Mouse (Mus musculus) kidney, postnatal 0 days (tissue): ENCODE data around the gene Ccdc130. TPM values are rescaled to one million over a fixed set of nuclear protein-coding genes. Genes with fewer than 3 reads are reported as not detected.
A peak's percentile ranks its signal among the peaks of the same experiment; 100 is the strongest.

Source experiments
- ATAC-seq: fragments of 200-750 bp; cut with Nextera tagmentation; replicated peaks from 2 replicates; pipeline ENCODE4 v1.8.0; 2017; ENCODE audit warnings: low read depth, moderate number of reproducible peaks, moderate TSS enrichment, moderate library complexity; ENCODE audit not compliant: low FRiP score
- DNase-seq: peaks from one replicate; pipeline ENCODE4 v3.0.0-alpha.2; 2016; ENCODE audit warnings: low spot score
- H3K27ac ChIP-seq: fragments of 300-500 bp; sonication (generic); 2 replicates; pipeline ENCODE4 v1.5.1; 2014; ENCODE audit warnings: mild to moderate bottlenecking
- H3K27me3 ChIP-seq: fragments of 300-500 bp; sonication (generic); 2 replicates; pipeline ENCODE4 v1.6.1; 2014; ENCODE audit warnings: low read length, mixed read lengths; ENCODE audit not compliant: insufficient read depth
- H3K36me3 ChIP-seq: fragments of 300-500 bp; sonication (generic); 2 replicates; pipeline ENCODE4 v1.6.1; 2014; ENCODE audit warnings: low read length, mixed read lengths; ENCODE audit not compliant: insufficient read depth
- H3K4me1 ChIP-seq: fragments of 300-500 bp; sonication (generic); replicated peaks from 2 replicates; pipeline ENCODE4 v1.6.1; 2014; ENCODE audit warnings: antibody characterized with exemption, low read length, mixed read lengths; ENCODE audit not compliant: insufficient read depth
- H3K4me2 ChIP-seq: fragments of 300-500 bp; sonication (generic); 2 replicates; pipeline ENCODE4 v1.6.1; 2014; ENCODE audit warnings: mild to moderate bottlenecking, low read length, moderate library complexity, mixed read lengths
- H3K4me3 ChIP-seq: fragments of 300-500 bp; sonication (generic); replicated peaks from 2 replicates; pipeline ENCODE4 v1.5.1; 2014; ENCODE audit warnings: low read depth, low read length
- H3K9ac ChIP-seq: fragments of 300-500 bp; sonication (generic); 2 replicates; pipeline ENCODE4 v1.6.1; 2014; ENCODE audit warnings: low read depth, low read length
- H3K9me3 ChIP-seq: fragments of 300-500 bp; sonication (generic); replicated peaks from 2 replicates; pipeline ENCODE4 v1.6.1; 2016; ENCODE audit warnings: low read length, inconsistent platforms, mixed read lengths
- CTCF ChIP-seq: IDR thresholded peaks from 2 replicates; pipeline ENCODE4 v1.5.1; 2016; ENCODE audit warnings: antibody characterized with exemption, low read depth, mild to moderate bottlenecking, moderate library complexity
- WGBS: fragments of 180-500 bp; shearing (Covaris S2); extraction: QIAGEN DNeasy Blood & Tissue Kit; methylation state at CpG from one replicate; pipeline ENCODE4 v1.1.7; 2014; 5-methylcytosine and 5-hydroxymethylcytosine counted together
- polyA plus RNA-seq: library from polyadenylated mRNA; unstranded; fragments of >200 nt; fragmentation: Nextera tagmentation; extraction: Ambion mirVana; gene quantifications from 2 replicates; pipeline ENCODE4 v1.2.1, GENCODE M21; 2015

Gene Ccdc130
- polyA plus RNA-seq, 1 experiment from 2014 or later: 20.2 TPM

DNA sequence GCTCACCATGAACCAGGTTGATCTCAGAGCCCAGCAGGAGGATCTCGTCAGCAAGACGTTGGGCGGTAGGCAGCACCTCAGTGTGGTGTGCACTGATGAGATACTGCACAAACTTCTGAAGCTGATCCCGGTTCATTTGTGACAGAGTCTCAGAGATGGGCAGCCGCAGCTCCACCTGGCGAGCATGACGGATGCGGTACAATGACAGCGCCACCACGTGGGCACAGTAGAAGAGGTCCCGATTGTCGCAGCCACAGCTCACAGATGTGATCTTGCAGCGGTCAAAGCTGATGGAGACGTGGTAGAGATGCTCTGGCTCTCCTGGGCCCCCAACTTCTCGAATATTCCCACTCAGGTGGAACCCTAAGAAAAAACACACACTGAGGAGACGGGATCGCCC lies 39.4 kb downstream of the Ccdc130 start:
- peak; percentile 45 for TF ChIP-seq CTCF
- H3K4me3 ChIP-seq: no peak overlapping the region
- no peaks in the 10 kb centered on the region for H3K9me3 ChIP-seq
- H3K36me3 ChIP-seq: peaks cover 49% of the 10 kb centered on the region
- no peak for ATAC-seq
- peaks cover 2% of the 10 kb centered on the region; the same call in 1 of the 2 replicates for H3K4me1 ChIP-seq
- no peaks in the 10 kb centered on the region for H3K27me3 ChIP-seq
- no peak overlapping the region for H3K27ac ChIP-seq
- H3K4me2 ChIP-seq: no peak overlapping the region
- WGBS: 77% methylated on average over 17 of the region's 17 CpGs
- no peak for DNase-seq
- H3K9ac ChIP-seq: no peak overlapping the region

DNA sequence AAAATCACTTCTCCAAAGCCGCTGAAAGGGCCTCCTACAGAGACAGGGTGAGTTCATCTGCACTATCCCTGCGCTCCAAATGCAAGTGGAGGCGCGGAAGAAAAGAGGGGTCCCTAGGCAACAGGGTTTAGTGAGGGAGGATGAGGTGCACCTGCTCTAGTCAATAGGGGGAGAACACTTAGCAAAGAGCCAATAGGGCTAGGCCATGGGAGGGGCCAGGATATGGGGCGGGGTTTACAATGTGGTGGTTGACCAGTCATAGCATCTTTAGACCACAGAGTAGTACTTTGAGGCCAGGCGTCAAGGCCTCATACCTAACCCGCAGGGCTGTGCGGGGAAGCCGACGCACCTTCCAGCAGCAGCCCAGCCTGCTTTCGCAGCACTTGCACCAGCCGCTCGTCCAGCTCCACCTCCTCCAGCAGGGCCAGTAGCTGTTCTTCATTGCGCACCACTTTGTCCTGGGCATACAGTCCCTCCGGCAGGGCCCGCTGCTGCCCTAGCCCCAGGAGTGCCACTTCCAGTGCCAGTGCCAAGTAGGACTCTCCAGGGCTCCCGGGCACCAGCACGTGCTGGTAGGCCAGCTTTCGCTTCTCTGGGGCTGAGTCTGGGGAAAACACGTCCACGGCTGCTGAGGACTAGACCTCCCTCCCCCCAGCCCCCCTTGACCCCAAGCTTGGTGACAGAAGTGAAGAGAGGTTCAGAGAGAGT lies 46.7 kb downstream of the Ccdc130 start:
- no peak overlapping the region for H3K4me3 ChIP-seq
- no peaks in the 10 kb centered on the region for H3K4me1 ChIP-seq
- peaks cover 74% of the 10 kb centered on the region for H3K36me3 ChIP-seq
- DNase-seq (no peak), ATAC-seq (no peak)
- 86% methylated on average over 20 of the region's 21 CpGs for WGBS
- no peaks in the 10 kb centered on the region for H3K27me3 ChIP-seq
- no peak overlapping the region for H3K9ac ChIP-seq
- H3K9me3 ChIP-seq: no peaks in the 10 kb centered on the region
- no peak overlapping the region for H3K27ac ChIP-seq
- no peak for TF ChIP-seq CTCF
- no peak overlapping the region for H3K4me2 ChIP-seq

DNA sequence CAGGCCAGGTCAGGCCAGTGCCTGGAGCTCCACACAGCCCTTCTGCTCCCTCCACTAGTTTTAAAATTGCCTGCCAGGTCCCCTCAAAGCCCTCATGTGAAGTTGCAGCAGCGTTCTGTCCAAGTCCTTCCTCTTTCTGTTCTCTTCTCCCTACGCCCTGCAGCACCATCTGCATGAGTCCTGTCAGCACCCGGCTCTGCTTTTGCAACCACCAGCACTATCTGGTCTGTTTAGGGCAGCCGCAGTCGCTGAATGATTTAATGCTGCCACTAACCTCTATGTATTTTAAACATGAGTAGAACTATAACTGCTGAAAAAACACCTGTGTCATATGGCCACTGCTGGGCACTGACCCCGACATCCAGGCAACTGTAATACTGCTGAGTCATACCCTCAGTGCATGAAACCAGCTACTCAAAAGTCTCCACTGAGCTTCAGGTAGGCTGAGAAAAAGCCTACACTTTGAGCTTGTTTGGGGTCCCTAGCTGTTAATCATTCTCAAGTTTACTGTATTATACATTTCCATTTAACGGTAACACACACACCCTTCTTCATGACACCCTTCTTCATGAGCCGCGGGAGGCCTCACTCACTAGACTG lies 47.5 kb downstream of the Ccdc130 start:
- no peak overlapping the region for H3K4me2 ChIP-seq
- H3K4me3 ChIP-seq: no peak overlapping the region
- no peak overlapping the region for H3K9ac ChIP-seq
- H3K9me3 ChIP-seq: no peaks in the 10 kb centered on the region
- 89% methylated on average over 9 of the region's 9 CpGs for WGBS
- no peaks in the 10 kb centered on the region for H3K27me3 ChIP-seq
- H3K27ac ChIP-seq: no peak overlapping the region
- no peak for DNase-seq
- TF ChIP-seq CTCF: no peak
- peaks cover 73% of the 10 kb centered on the region for H3K36me3 ChIP-seq
- H3K4me1 ChIP-seq: no peaks in the 10 kb centered on the region
- no peak for ATAC-seq

DNA sequence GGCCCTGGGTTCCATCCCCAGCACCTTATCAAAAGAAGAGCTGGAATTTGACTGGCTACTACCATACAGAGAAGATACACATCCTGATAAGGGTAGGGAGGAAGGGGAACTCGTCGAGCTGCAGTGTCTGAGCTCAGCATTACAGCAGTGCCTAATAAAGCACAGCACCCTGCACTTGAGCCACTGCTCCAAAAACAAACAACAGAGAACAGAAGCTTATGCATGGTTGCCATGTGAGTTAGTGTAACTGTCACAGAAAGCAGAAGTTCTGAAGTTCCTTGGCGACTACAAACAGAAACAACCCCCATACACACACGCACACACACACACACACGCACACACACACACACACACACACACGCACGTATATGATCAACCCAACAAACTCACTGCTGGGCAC lies 50.1 kb downstream of the Ccdc130 start:
- ATAC-seq (no peak), DNase-seq (no peak)
- H3K4me3 ChIP-seq: no peak overlapping the region
- no peak overlapping the region for H3K4me2 ChIP-seq
- H3K4me1 ChIP-seq: no peaks in the 10 kb centered on the region
- no peaks in the 10 kb centered on the region for H3K27me3 ChIP-seq
- no peak overlapping the region for H3K27ac ChIP-seq
- peaks cover 70% of the 10 kb centered on the region for H3K36me3 ChIP-seq
- TF ChIP-seq CTCF: no peak
- H3K9ac ChIP-seq: no peak overlapping the region
- H3K9me3 ChIP-seq: no peaks in the 10 kb centered on the region
- WGBS: 84% methylated on average over 7 of the region's 7 CpGs

DNA sequence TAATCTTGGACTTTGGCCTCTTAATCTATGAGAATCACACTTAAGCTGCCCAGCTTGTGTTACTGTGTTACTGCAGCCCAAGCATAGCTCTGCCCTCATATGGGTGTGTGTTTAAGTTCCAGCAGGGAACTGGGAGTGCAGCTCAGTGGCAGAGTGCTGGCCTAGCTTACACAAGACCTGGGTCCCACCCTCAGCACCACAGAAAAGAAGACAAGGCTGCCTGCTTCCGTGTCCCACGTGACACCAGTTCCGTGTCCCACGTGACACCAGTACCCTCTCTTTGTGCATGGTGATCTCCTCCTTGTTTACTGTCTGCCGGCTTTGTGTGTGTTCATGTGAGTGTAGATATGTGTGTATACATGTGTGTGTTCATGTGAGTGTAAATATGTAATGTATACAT lies 52.0 kb downstream of the Ccdc130 start:
- no peak for ATAC-seq
- no peak overlapping the region for H3K9ac ChIP-seq
- H3K9me3 ChIP-seq: no peaks in the 10 kb centered on the region
- H3K4me1 ChIP-seq: no peaks in the 10 kb centered on the region
- no peak overlapping the region for H3K4me2 ChIP-seq
- 96% methylated on average over 5 of the region's 5 CpGs for WGBS
- no peaks in the 10 kb centered on the region for H3K27me3 ChIP-seq
- H3K36me3 ChIP-seq: peaks cover 74% of the 10 kb centered on the region
- H3K4me3 ChIP-seq: no peak overlapping the region
- no peak overlapping the region for H3K27ac ChIP-seq
- no peak for TF ChIP-seq CTCF
- DNase-seq: no peak

DNA sequence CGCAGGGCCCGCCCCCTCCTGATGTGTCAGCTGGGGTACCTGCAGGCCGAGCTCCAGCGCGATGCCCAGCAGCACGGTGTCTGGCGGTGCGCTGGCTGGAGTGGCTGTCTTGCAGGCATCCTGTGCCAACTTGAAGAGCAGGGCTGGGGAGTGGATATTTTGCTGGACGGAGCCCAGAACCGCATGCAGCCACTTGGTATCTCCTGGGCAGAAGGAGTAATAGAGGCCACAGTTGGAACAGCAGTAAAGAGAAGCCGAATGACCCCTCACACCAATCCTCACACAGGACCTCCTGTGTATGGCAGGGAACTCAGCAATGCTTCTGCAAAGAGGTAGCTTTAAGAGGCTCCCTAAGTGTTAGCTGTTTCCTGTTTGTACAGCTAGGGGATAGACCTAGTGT lies 53.0 kb downstream of the Ccdc130 start:
- H3K4me2 ChIP-seq: no peak overlapping the region
- DNase-seq (no peak), ATAC-seq (no peak)
- H3K9me3 ChIP-seq: no peaks in the 10 kb centered on the region
- TF ChIP-seq CTCF: no peak
- H3K27ac ChIP-seq: no peak overlapping the region
- no peaks in the 10 kb centered on the region for H3K4me1 ChIP-seq
- no peak overlapping the region for H3K9ac ChIP-seq
- no peak overlapping the region for H3K4me3 ChIP-seq
- no peaks in the 10 kb centered on the region for H3K27me3 ChIP-seq
- H3K36me3 ChIP-seq: peaks cover 70% of the 10 kb centered on the region
- 96% methylated on average over 11 of the region's 11 CpGs for WGBS
